Mouse (Mus musculus): ENCODE data around the gene Krtap1-5.

DNA sequence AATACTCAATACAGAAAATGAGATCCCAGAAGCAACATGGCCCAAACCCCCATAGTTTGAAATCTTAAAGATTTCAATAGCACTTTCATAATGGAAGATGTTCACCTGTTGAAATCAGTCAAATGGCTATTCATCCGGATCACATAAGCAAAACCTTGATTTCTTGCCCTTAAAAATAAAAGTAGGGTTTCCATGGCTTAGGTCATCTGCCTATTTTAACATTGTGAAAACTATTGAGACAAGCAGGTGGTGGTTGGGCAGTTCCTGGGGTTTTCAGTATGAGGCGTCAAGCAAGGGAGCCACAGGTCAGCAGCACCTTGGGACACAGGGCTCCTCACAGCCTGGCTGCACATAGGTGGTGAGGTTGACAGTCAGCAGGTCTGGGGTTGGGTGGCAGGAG, 24.6 kb downstream of the Krtap1-5 start:
- TF ChIP-seq CTCF (IDR thresholded peaks at IDR 0.05) (no peak), EP300 (IDR thresholded peaks at IDR 0.05) (no peak)

Data from lung, postnatal 0 days (tissue).